Mouse (Mus musculus) gastrocnemius, adult 18-20 months (tissue): ENCODE measurements around the gene Acbd7. TPM values are rescaled to one million over a fixed set of nuclear protein-coding genes. Genes with fewer than 3 reads are reported as not detected.

ENCODE experiments used
- DNase-seq: peaks from one replicate; pipeline ENCODE4 v3.0.0; 2021; ENCODE audit warnings: low spot score
- total RNA-seq, 2 experiments: library from RNA; stranded (reverse); gene quantifications; 2 replicates each; pipeline ENCODE4 v1.2.3; 2021

The Acbd7 gene
- total RNA-seq, 2 experiments from 2014 or later, result 0.47 to 1.1 TPM

DNA sequence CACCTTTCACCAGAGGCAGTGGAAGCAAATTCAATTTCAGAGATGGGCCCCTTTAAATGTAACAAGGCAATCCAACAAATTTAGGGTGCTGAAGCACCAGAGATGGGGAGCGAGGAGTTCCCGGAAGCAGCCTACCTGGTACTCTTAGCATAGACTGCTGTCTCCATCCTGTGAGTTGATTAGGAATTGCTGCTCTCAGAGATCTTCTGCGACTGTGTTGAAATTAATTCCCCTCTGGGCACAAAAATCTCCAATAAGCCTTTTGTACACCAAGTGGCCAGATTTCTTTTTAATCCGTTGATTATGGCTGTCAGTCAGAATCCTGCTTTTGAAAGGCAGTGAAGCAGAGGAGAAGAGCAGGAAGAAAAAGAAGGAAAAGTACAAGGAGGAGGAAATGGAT, 29.2 kb downstream of the Acbd7 start:
- DNase-seq, result no peak

DNA sequence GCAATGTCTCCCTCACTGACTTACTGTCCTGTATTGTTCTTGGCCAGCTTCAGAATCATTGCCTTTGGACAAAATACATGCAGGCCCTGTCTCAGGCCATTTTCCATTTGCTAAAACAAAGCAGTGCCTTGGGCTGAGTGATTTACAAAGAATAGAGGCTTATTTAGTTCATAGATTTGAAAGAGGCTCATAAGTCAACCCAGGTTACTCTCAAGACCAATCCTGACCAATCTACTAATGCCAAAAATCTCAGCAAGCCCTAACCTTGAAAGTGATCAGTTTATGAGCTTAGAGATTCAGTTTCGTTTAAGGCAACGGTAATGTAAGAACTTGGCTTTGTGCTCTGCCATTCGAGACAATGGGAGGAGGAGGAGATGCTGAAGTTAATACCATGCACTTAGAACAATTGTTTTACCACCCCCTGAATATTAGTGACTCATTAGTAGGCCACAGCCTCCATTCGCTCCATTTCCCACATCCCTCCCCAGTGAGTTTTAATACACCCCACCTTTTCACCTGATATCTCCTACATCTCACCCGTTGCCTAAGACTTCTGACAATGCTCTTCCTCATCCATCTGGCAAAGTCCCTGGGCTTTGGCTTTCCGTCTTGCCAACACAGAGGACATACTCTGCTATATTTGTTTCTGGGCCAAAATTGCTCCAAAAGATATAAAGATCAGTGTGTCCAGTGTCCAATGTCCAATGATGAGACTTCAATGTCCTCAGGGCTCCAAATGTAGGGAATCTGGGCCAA, 51.3 kb downstream of the Acbd7 start:
- no peak for DNase-seq

Other genes starting within 250 kb of the Acbd7 start
- gene Fam171a1, start 221.9 kb upstream of the Acbd7 start, total RNA-seq, result 1 to 10 TPM; 2.5 to 3.1 TPM
- 10 to 100 TPM; 11.7 to 12.7 TPM for gene Nmt2, start 52.0 kb upstream of the Acbd7 start, total RNA-seq
- gene Rpp38, start 3.5 kb upstream of the Acbd7 start, total RNA-seq, result 1 to 10 TPM; 5.3 to 6.1 TPM
- gene Olah, start 61.0 kb downstream of the Acbd7 start, total RNA-seq, result not detected
- gene Meig1, start 86.5 kb downstream of the Acbd7 start, total RNA-seq, result not detected
- gene Dclre1c, start 88.0 kb downstream of the Acbd7 start, total RNA-seq, result 1 to 10 TPM; 2.5 to 2.6 TPM
- gene Suv39h2, start 138.9 kb downstream of the Acbd7 start, total RNA-seq, result under 1 TPM; 0.90 to 0.91 TPM
- gene Gm45902, start 176.6 kb downstream of the Acbd7 start, total RNA-seq, result under 1 TPM; 0.43 to 0.57 TPM
- gene Hspa14, start 176.6 kb downstream of the Acbd7 start, total RNA-seq, result 10 to 100 TPM in 1 of 2 experiments, 1 to 10 TPM in 1; 9.9 to 10.6 TPM
- 10 to 100 TPM; 43.6 to 50.0 TPM for gene Cdnf, start 176.9 kb downstream of the Acbd7 start, total RNA-seq
- gene Fam107b, start 234.3 kb downstream of the Acbd7 start, total RNA-seq, result 1 to 10 TPM; 1.6 to 2.7 TPM